Mouse (Mus musculus): ENCODE data around the gene Ceacam19. TPM values are rescaled to one million over a fixed set of nuclear protein-coding genes. Genes with fewer than 3 reads are reported as not detected.

The Ceacam19 gene
- total RNA-seq, 2 experiments from 2014 or later: not detected

GRCm38 (mm10) chr7:19920506-19921261, 32.9 kb upstream of the Ceacam19 start, which contains the start of gene Pvr:
Pvr (minus strand) TSS chr7:19921160.
- intact Hi-C loops (cut with DNase I): no loop called here
- H3K4me3 ChIP-seq: peak within 1 kb of the TSS; percentile 85
- peak; percentile 82 for DNase-seq
- peak; percentile 36 for TF ChIP-seq CTCF (IDR thresholded peaks at IDR 0.05)
- peak within 1 kb of the TSS; percentile 91 for H3K27ac ChIP-seq

GRCm38 (mm10) chr7:19920166-19920505, 32.4 kb upstream of the Ceacam19 start:
- H3K4me3 ChIP-seq: peak overlapping the region; percentile 85
- no peak for DNase-seq
- TF ChIP-seq CTCF (IDR thresholded peaks at IDR 0.05): no peak
- H3K27ac ChIP-seq: peak overlapping the region; percentile 91
- intact Hi-C loops (cut with DNase I): no loop called here

GRCm38 (mm10) chr7:19914558-19914957, 26.8 kb upstream of the Ceacam19 start:
- DNase-seq: no peak
- TF ChIP-seq CTCF (IDR thresholded peaks at IDR 0.05): no peak
- H3K27ac ChIP-seq: no peak overlapping the region
- intact Hi-C loops (cut with DNase I): no loop called here
- H3K4me3 ChIP-seq: no peak overlapping the region

DNA sequence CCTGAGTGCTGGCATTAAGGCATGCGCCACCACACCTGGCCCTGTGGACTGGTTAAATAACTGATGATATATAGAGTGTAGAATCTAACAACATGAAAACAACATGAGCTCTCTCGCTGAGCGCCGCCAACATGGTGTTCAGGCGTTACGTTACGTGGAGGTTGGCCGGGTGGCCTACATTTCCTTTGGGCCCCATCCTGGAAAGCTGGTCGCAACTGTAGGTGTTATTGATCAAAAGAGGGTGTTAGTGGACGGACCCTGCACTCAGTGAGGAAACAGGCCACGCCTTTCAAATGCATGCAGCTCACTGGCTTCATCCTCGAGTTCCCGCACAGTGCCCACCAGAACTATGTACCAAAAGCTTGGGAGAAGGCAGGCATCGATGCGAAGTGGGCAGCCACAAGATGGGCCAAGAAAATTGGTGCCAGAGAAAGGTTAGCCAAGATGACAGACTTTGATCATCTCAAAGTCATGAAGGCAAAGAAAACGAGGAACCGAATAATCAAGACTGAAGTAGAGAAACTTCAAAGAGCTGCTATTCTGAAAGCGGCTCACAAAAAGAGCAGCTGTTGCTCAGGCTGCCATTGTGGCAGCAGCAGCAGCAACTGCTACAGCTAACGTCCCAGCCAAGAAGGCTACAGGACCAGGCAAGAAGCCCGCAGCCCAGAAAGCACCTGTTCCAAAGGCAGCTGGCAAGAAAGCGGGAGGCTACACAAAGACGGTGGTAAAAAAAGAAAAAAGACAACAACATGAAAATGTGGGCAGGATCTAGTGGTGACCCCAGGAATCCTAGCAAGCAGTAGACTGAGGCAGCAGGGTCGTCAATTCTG, 24.1 kb upstream of the Ceacam19 start:
- Histone ChIP-seq H3K27ac (no peak overlapping the region), H3K4me3 (no peak overlapping the region)
- intact Hi-C loops (cut with DNase I): no loop called here
- TF ChIP-seq CTCF (IDR thresholded peaks at IDR 0.05): no peak
- peak; percentile 34 for DNase-seq

GRCm38 (mm10) chr7:19911292-19911658, 23.5 kb upstream of the Ceacam19 start:
- Histone ChIP-seq H3K27ac (no peak overlapping the region), H3K4me3 (no peak overlapping the region)
- no peak for TF ChIP-seq CTCF (IDR thresholded peaks at IDR 0.05)
- intact Hi-C loops (cut with DNase I): no loop called here
- no peak for DNase-seq

DNA sequence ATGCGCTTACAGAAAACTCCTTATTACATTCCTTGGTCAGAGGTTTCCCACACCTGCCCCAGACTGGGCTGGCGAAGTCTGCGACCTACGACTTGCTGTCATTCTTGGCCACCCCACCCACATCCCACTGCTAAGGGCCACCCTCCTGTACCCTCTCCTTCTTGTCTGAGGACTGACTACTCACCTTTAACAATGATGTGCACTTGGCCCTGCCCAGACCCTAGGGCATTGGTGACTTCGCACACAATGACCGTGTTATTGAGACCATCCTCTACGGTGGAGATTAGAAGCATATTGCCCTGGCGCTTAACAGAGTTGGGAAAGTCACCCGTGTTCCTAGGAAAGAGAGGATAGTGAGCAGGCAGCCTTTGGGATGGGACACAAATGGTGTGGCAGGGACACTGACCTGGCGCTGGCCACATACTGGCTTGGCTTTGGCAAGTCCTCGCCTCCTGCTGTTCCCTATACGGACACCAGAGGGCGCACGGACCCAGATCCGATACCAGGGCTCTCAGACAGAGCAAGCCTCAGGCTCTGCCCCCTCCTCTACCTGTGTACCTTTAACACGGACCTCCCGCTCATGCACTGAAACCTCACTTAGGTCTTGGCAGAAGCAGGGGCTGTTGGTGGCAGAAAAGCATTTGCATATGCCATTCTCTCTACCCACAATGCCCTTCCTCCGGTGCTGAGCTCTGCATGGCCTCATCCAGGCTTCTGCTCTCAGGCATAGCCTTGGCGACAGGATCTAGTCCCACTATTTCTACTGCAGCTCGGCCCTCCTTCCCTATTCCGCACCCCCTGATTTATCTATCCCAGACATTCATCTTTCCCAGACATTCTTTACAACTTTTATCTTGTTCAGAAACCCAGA, 22.9 kb upstream of the Ceacam19 start:
- H3K27ac ChIP-seq: no peak overlapping the region
- intact Hi-C loops (cut with DNase I): loop anchor here (1.0 kb wide), 1 partner anchor 46 kb away; no protein-coding TSS in a partner anchor
- DNase-seq: peak; percentile 89
- peak; percentile 97 for TF ChIP-seq CTCF (IDR thresholded peaks at IDR 0.05)
- H3K4me3 ChIP-seq: no peak overlapping the region

- DNase-seq: peak; percentile 54
- H3K27ac ChIP-seq: no peak overlapping the region
- TF ChIP-seq CTCF (IDR thresholded peaks at IDR 0.05): peak; percentile 80
- no peak overlapping the region for H3K4me3 ChIP-seq
- intact Hi-C loops (cut with DNase I): no loop called here
Measured at GRCm38 (mm10) chr7:19889881-19890280, 2.1 kb upstream of the Ceacam19 start.

DNA sequence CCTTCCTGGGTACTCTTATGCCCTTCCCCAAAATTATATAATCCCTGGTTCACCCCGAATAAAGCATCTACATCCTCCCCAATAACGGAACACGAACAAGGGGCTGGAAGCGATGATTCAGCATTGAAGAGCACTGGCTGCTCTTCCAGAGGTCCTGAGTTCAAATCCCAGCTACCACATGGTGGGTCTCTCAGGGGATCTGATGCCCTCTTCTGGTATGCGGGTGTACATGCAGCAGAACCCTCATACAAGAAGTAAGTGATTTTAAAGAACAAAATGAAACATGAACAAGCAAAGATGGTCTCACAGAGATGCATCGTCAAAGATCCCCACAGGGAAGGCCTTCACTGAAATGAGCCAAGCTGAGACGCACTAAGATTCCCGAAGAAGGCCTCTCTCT, 7.0 kb downstream of the Ceacam19 start:
- H3K27ac ChIP-seq: no peak overlapping the region
- no peak for DNase-seq
- intact Hi-C loops (cut with DNase I): no loop called here
- peak; percentile 8; the same call in 1 of the 2 replicates for TF ChIP-seq CTCF (IDR thresholded peaks at IDR 0.05)
- H3K4me3 ChIP-seq: no peak overlapping the region

DNA sequence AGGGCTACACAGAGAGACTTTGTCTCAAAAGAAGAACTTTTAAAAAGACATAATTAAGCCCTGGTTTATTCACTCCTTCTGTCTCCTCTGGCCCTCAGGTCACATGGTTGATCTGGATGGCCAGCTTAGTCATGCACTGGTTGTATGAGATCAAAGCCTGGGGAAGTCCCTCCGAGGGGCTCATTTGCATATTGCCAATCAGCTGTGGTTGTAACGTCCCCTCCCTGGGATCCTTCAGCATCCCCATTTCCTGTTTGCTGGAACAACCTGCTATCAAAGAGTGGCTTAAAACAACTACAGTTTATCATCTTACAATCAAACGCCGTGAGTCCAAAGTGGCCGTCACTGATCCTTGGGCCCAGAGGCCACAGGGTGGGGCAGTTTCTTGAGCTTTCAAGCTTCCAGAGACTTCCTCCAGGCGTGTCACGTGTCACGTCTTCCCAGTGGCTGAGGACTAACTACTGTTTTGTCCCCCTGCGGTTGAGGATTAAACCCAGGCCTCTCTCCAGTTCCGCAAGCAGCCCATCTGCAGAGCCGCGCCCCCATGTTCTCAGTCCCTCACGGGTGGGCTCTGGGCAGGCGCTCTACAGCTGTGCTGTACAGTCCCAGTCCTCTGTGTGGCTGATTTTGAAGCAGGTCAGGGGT, 10.9 kb downstream of the Ceacam19 start:
- peak; percentile 23 for DNase-seq
- intact Hi-C loops (cut with DNase I): no loop called here
- no peak for TF ChIP-seq CTCF (IDR thresholded peaks at IDR 0.05)
- H3K27ac ChIP-seq: no peak overlapping the region
- H3K4me3 ChIP-seq: no peak overlapping the region

GRCm38 (mm10) chr7:19875948-19876682, 11.7 kb downstream of the Ceacam19 start:
- intact Hi-C loops (cut with DNase I): no loop called here
- peak; percentile 76 for TF ChIP-seq CTCF (IDR thresholded peaks at IDR 0.05)
- no peak overlapping the region for H3K27ac ChIP-seq
- peak overlapping the region; percentile 23; the same call in 1 of the 2 replicates for H3K4me3 ChIP-seq
- peak; percentile 27 for DNase-seq

GRCm38 (mm10) chr7:19871943-19872601, 15.7 kb downstream of the Ceacam19 start:
- no peak for DNase-seq
- Histone ChIP-seq H3K4me3 (no peak overlapping the region), H3K27ac (no peak overlapping the region)
- intact Hi-C loops (cut with DNase I): no loop called here
- peak; percentile 58 for TF ChIP-seq CTCF (IDR thresholded peaks at IDR 0.05)
